Mouse (Mus musculus) testis, adult 2 months (tissue): Measurements from ENCODE around the gene Cyp2f2. TPM values are rescaled to one million over a fixed set of nuclear protein-coding genes. Genes with fewer than 3 reads are reported as not detected.

Experiments
- H3K27ac ChIP-seq: fragments of 200-500 bp; 2 replicates; pipeline ENCODE4 v1.5.1; 2012; ENCODE audit warnings: low read depth, low read length; ENCODE audit not compliant: control insufficient read depth, insufficient read depth
- H3K27me3 ChIP-seq: fragments of 200-500 bp; 2 replicates; pipeline ENCODE4 v1.6.1; 2012; ENCODE audit warnings: mild to moderate bottlenecking, low read length, moderate library complexity; ENCODE audit not compliant: control insufficient read depth, insufficient read depth
- H3K36me3 ChIP-seq: fragments of 200-500 bp; 2 replicates; pipeline ENCODE4 v1.6.1; 2012; ENCODE audit warnings: mild to moderate bottlenecking, low read length; ENCODE audit not compliant: control insufficient read depth, insufficient read depth
- H3K4me1 ChIP-seq: fragments of 200-500 bp; 2 replicates; pipeline ENCODE4 v1.6.1; 2012; ENCODE audit warnings: low read length; ENCODE audit not compliant: control insufficient read depth, insufficient read depth
- H3K4me3 ChIP-seq: fragments of 200-500 bp; 2 replicates; pipeline ENCODE4 v1.5.1; 2012; ENCODE audit warnings: low read depth, mild to moderate bottlenecking, low read length, moderate library complexity, mixed read lengths; ENCODE audit not compliant: control insufficient read depth
- CTCF ChIP-seq: fragments of 200-500 bp; IDR thresholded peaks from 2 replicates; pipeline ENCODE4 v1.5.1; 2012; ENCODE audit warnings: low read depth, mild to moderate bottlenecking, inconsistent platforms, low read length, moderate library complexity; ENCODE audit not compliant: control insufficient read depth, insufficient read depth, insufficient replicate concordance
- POLR2A ChIP-seq: fragments of 200-500 bp; IDR thresholded peaks from 2 replicates; pipeline ENCODE4 v1.6.1; 2012; ENCODE audit warnings: low read depth, mild to moderate bottlenecking, inconsistent platforms, low read length, moderate library complexity; ENCODE audit not compliant: control insufficient read depth
- polyA plus RNA-seq: library from polyadenylated mRNA; depleted of rRNA; stranded (reverse); fragments of >200 nt; gene quantifications from 2 replicates; pipeline ENCODE4 v1.2.3, GENCODE M21; 2012

The Cyp2f2 gene
- polyA plus RNA-seq, 1 experiment: 1.2 TPM

DNA sequence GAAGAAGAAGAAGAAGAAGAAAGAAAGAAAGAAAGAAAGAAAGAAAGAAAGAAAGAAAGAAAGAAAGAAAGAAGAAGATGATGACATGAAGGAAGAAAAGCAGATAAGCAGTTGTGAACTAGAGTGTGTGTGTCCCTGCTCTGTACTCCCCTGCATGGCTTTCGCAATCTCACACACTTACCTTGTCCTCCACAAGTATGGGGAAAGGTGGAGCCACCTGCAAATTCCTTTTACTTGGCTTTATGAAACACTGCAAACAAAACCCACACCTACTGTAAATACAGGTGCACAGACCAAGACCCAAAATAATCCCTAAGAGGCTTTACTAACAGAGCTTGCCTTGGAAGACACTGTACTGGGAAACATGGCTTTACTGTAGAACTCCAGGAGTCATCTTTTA, 8.7 kb upstream of the Cyp2f2 start:
- Histone ChIP-seq H3K36me3 (no peaks in the 10 kb centered on the region), H3K27ac (no peak overlapping the region), H3K4me1 (no peaks in the 10 kb centered on the region), H3K4me3 (no peak overlapping the region), H3K27me3 (no peaks in the 10 kb centered on the region)
- TF ChIP-seq POLR2A (no peak), CTCF (no peak)

GRCm38 (mm10) chr7:27111987-27112386, 7.7 kb upstream of the Cyp2f2 start:
- TF ChIP-seq POLR2A (no peak), CTCF (no peak)
- H3K27me3 ChIP-seq: no peaks in the 10 kb centered on the region
- H3K4me3 ChIP-seq: no peak overlapping the region
- H3K4me1 ChIP-seq: no peaks in the 10 kb centered on the region
- no peaks in the 10 kb centered on the region for H3K36me3 ChIP-seq
- no peak overlapping the region for H3K27ac ChIP-seq

DNA sequence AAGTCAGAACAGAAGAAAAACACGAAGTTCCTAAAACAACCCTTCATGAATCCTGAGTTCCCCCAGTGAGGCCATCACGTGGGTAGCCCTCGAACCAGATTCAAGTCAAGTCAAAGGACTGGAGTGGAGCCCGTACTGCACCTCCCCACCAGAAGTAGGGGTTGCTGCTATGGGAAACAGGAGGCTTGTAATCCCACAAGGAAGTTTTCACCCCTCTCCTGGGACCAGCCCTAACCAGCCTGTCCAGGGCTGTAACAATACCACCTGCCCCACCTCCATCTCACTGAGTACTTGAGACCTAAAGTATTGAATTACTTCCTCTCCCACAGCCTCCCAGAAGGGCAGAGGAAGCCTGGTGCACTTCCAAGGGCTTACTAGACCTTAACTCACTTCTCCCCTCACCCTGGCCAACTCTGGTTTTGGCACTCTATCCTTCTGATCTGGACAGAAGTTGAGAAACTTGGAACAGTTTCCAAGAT, 1.6 kb upstream of the Cyp2f2 start:
- no peaks in the 10 kb centered on the region for H3K4me1 ChIP-seq
- H3K27ac ChIP-seq: no peak overlapping the region
- no peak for TF ChIP-seq POLR2A
- no peak for TF ChIP-seq CTCF
- no peaks in the 10 kb centered on the region for H3K36me3 ChIP-seq
- H3K4me3 ChIP-seq: no peak overlapping the region
- no peaks in the 10 kb centered on the region for H3K27me3 ChIP-seq

- Histone ChIP-seq H3K4me1 (no peaks in the 10 kb centered on the region; the same call in 1 of the 2 replicates), H3K27ac (no peak overlapping the region), H3K4me3 (no peak overlapping the region), H3K27me3 (no peaks in the 10 kb centered on the region), H3K36me3 (no peaks in the 10 kb centered on the region)
- no peak for TF ChIP-seq POLR2A
Measured at GRCm38 (mm10) chr7:27124305-27124832, 4.7 kb downstream of the Cyp2f2 start.

GRCm38 (mm10) chr7:27124969-27125368, 5.3 kb downstream of the Cyp2f2 start:
- no peaks in the 10 kb centered on the region for H3K36me3 ChIP-seq
- H3K4me1 ChIP-seq: peaks cover 5% of the 10 kb centered on the region
- H3K27me3 ChIP-seq: no peaks in the 10 kb centered on the region
- no peak overlapping the region for H3K4me3 ChIP-seq
- H3K27ac ChIP-seq: no peak overlapping the region
- TF ChIP-seq CTCF (no peak), POLR2A (no peak)

- no peaks in the 10 kb centered on the region for H3K36me3 ChIP-seq
- H3K27ac ChIP-seq: no peak overlapping the region
- peaks cover 11% of the 10 kb centered on the region for H3K4me1 ChIP-seq
- no peak for TF ChIP-seq POLR2A
- TF ChIP-seq CTCF: peak; percentile 63; the same call in 1 of the 2 replicates
- no peaks in the 10 kb centered on the region for H3K27me3 ChIP-seq
- no peak overlapping the region for H3K4me3 ChIP-seq
Measured at GRCm38 (mm10) chr7:27128162-27128561, 8.5 kb downstream of the Cyp2f2 start.

GRCm38 (mm10) chr7:27128946-27129345, 9.2 kb downstream of the Cyp2f2 start:
- Histone ChIP-seq H3K27me3 (no peaks in the 10 kb centered on the region), H3K4me3 (no peak overlapping the region), H3K4me1 (peaks cover 12% of the 10 kb centered on the region), H3K36me3 (no peaks in the 10 kb centered on the region), H3K27ac (no peak overlapping the region)
- TF ChIP-seq CTCF (no peak), POLR2A (no peak)

GRCm38 (mm10) chr7:27129811-27130210, 10.1 kb downstream of the Cyp2f2 start:
- Histone ChIP-seq H3K36me3 (no peaks in the 10 kb centered on the region), H3K4me3 (no peak overlapping the region), H3K27ac (no peak overlapping the region), H3K4me1 (peaks cover 12% of the 10 kb centered on the region), H3K27me3 (no peaks in the 10 kb centered on the region)
- TF ChIP-seq CTCF: no peak
- TF ChIP-seq POLR2A: no peak
